Mouse (Mus musculus) liver, postnatal 0 days (tissue): ENCODE results near the gene Jakmip3.

Source experiments
- CTCF ChIP-seq: sonication (generic); IDR thresholded peaks from 2 replicates; pipeline ENCODE4 v1.5.1; 2016; ENCODE audit warnings: antibody characterized with exemption, low read depth
- EP300 ChIP-seq: IDR thresholded peaks from 2 replicates; pipeline ENCODE4 v1.6.1; 2016; ENCODE audit warnings: antibody characterized with exemption, low read depth, mild to moderate bottlenecking

DNA sequence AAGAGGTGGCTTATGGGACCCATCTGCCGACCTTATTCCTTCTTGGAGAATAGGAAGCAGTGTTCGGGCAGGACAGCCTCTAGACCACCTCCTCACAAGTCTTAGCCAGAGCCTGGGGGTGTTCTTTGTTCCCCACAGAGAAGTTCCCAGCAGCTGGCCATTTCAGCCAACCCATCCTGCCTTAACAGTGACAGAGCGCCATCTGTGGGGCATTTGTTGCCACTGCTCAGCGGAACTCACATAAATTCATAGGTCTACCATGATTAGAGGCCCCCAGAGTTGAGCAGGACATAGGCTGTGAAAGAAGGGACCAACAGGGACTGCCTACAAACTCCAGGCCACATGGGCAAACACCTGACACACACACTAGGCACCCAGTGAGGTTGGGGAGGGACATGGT is 122.9 kb downstream of the Jakmip3 start:
- peak; percentile 55 for TF ChIP-seq CTCF
- no peak for TF ChIP-seq EP300
